Mouse (Mus musculus): ENCODE measurements around the gene Ccdc7a.

DNA sequence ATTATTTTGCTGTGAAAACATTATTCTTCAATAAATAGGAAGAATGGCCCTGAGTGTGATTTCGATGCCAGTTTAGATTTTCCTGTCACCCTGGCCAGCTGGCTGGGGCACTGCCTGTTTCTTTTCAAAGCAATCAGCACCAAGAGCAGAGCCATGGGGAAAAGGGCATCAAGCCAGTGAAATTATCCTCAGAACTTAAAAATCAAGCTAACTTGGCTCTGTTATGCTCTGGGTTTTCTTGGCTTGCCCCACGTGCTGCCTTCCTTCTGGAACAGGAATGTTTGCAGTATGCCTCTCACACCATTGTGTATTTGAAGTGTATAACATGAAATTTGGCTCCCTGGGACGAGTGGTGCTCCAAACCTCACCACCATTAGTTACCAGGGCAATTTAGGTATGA, 182.6 kb downstream of the Ccdc7a start:
- TF ChIP-seq GATA1 (IDR thresholded peaks at IDR 0.05; ENCODE audit: borderline replicate concordance, low read length) (no peak), FLI1 (IDR thresholded peaks at IDR 0.05; ENCODE audit: low read length) (no peak)

Data from megakaryocyte, embryonic 14.5 days (primary cell).